Mouse (Mus musculus): ENCODE results near the gene Grk5.

The Grk5 gene

DNA sequence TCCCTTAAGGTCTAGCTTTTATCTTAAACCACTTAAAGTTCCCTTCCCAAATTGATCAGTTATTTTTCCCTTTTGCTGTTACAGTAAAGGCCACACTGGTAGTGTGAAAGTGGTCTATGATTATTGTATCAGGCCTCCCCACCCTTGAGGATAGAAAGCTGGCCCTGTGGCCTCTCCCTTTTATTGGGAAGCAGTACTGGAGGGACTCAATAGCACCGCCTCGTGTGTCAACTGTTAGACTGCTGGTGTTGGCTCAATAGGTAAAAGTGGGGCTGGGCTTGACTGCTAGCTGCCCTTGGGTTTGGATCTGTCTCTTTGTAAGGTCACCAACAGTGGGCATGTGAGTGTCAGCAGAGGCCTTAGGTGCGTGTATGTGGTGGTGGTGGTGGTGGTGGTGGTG is 174.8 kb downstream of the Grk5 start:
- no peak for DNase-seq (ENCODE audit: low read depth, low spot score)

DNA sequence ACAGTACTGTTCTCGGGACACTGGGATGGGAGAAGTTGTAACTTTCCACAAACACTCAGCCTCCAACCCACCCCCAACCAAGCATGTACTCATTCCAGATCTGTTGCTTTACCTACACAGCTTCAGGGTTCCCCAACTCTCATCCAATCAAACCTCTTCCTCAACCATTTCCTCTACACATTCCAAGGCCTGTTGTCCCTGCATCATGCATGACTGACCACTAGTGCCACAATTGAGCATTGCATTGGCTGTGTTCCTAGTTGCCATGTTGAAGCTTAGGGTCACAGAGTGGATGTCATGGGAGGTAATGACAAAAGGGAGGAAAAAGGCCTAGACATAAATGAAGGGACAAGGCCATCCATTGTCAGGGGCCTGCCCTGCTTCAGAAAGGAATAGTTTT is 175.5 kb downstream of the Grk5 start:
- DNase-seq (ENCODE audit: low read depth, low spot score), result no peak

DNA sequence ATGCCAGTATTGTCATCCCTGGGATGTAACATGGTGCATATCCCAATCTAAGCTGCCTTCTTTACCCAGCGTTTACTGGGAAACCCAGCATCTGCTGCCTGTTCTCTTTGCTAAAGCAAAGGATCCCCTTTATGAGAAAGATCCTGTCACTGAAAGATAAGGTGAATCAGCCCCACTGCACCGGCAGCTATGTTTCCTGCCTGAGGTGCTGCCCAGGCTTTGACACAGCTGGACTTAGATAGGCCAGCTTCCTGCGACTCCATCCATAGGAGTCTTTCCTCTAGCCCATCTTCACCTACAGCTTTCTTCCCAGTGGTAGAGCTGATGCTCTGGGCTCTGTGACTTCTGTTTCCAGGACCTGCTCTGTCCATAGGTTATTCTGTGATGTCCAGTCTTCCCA is 189.1 kb downstream of the Grk5 start:
- no peak for DNase-seq (ENCODE audit: low read depth, low spot score)

DNA sequence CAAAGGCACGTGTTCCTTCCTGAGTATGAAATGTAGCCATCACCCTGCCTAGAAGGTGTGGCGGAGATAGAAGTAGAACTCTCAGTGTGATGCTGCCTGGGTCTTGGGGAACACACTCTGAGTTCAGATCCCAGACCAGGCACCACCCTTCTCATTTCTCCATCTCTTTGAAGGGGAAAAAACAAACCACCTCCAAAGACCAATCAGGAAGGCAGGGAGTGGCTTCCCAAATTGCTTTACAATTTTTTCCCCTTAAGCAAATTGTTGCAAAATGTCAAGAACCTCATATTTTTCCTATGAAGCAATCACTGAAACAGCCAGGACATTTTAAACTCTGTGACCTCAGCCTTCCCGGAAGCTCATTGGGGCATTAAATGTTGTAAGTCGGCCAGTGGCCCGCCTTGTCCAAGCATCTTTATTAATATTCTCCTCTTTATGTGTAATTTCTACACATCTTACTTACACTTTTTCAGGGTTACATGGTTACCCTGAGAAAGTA is 190.8 kb downstream of the Grk5 start:
- no peak for DNase-seq (ENCODE audit: low read depth, low spot score)

DNA sequence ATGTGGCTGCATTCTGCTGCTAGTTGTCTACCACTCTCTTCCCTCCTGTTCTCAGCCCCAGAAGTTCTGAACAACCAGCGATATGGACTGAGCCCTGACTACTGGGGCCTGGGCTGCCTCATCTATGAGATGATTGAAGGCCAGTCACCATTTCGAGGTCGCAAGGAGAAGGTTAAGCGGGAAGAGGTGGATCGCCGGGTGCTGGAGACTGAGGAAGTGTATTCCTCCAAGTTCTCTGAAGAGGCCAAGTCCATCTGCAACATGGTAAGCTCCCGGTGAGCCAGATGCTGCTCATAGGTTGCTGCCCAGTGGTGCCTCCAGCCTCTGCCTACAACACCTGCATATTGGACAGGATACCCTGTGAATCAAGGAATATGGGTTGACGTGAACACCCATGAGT is 193.5 kb downstream of the Grk5 start:
- DNase-seq (ENCODE audit: low read depth, low spot score), result no peak

DNA sequence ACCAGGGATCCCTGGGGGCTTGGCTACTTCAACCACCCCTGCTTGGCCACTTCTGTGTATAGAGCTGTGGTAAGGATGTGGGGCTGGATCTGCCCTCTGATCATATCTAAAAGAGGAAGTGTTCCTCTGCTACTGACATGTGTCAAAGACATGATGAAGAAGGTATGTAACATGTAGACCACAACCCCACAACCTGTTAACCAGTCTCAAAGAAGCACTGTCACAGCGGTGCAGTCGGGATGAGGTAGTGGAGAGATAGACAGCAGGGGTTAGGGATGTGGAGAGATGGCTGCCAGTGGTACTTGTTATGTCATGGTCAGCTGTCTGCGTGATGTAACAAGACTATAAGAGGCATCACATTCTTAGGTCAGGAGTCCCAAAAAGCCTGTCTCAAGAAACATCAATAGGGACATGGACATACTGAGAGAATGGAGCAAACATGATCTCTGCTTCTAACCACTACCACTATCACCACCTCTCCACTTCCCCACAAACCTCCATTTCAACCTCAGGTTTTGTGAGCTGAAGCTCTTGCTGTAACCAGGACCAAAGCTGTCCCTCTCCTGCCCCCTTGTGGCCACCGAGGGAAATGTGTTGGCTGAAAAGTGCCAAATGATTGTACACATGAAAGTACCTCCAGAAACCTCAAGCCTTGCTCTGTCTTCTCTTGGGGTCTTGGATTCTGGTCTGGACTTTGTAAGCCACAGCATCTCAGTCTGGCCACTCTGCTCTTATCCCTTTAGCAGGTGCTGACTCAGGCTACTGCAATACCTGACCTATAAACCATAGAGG is 194.8 kb downstream of the Grk5 start:
- peak; percentile 81 for DNase-seq (ENCODE audit: low read depth, low spot score)

DNA sequence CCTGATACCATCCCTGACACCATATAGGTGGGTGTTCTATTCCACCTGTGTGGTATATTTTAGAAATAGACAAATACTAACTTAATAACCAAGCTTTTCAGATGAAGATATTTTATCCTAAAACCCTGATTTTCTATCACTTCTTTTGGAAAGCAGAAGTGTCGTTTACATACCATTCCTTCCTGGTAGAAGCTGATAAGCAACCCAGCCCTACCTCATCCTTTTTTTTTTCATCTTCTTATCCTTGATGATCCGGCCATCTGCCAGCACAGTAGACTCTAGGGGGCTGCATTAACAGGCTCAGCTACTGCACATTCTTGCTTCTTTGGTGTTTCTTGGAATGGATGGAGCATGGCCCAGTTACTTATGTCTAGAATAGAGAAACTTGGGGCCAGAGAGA is 195.7 kb downstream of the Grk5 start:
- DNase-seq (ENCODE audit: low read depth, low spot score), result no peak

DNA sequence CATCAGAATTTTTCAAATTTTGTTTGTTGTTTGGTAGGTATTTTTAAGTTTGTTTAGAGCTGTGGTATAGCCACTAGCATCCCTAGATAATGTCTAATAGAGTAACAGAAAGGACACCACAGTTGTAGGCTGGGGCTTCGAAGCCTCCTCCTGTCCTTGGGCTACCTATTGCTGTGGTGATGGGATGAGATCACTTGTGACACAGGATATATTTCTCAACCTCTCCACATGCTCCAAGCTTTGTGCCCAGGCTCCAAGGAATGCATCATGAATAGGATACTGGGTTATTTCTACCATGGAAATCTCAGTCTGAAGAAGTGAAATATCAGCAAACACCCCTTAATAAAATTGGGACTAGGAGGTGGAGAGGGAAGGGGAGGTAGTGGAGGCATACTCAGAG is 198.2 kb downstream of the Grk5 start:
- DNase-seq (ENCODE audit: low read depth, low spot score), result no peak

DNA sequence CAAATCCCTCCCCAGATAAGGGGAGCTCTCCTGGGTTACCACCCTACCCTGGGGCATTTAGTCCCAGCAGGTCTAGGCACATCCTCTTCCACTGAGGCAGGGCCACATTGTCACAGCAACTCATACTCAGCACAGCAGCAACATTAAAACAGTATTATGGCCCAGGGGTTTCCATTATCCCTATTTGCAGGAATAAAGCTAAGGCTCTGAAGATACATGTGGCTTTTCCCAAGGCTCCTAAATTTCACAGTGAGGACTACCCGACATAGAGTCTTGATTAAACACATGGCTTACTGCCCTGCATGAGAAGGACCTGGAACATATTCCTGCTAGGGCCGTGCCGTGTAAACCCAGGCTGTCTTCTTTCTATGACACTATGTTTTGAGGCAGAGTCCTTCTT is 199.5 kb downstream of the Grk5 start:
- DNase-seq (ENCODE audit: low read depth, low spot score), result no peak

DNA sequence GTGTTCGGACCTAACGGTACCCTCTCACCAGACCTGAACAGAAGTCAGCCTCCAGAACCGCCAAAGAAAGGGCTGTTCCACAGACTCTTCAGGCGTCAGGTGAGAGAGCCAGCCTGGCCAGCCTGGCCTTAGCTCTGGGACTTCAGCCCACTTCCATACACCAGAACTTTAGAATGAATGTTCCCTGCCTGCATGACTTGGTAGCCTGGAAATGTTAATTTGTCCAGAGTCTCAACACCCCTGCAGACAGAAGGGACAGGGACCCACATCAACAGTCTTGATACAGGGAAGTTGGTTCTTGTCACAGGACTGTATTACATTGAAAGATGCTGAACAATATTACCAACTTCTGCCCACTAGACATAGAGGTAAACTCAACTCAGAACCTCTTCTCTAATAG is 201.0 kb downstream of the Grk5 start:
- DNase-seq (ENCODE audit: low read depth, low spot score), result no peak

DNA sequence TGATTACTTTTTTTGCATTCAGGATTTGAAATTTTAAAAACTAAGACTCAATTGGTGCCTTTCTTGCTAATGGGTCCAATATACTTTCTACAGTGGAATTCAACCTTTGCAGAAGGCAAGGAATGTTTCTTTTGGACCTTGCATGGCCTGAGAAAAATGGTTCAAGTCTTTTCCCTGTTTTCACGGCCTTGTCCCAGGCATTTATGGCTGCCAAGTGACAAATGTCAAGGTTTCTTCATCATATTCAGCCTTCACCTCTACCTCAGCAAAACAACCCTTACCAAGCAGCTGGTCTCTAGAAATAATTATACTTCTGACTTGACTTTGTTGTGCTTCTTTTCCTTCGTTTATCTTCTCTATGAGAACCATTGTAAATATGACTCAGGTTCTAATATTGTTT is 207.2 kb downstream of the Grk5 start:
- no peak for DNase-seq (ENCODE audit: low read depth, low spot score)

DNA sequence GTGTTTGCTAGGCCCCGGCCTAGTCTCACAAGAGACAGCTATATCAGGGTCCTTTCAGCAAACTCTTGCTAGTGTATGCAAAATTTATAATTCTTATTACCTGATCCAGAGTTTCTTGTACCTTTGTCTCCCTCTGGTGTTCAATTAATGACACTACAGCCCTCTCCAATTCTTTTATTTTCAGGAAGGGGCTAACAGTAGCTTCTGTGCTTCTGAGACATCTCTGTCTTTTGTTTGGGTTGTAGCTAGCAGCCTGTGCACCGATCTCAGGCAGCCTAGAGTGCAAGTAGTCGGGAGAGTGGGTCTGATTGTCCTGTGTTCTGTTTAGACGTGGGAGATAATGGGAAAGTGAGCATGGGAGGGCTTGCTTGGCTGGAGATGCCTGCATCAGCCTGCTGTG is 208.2 kb downstream of the Grk5 start:
- peak; percentile 35 for DNase-seq (ENCODE audit: low read depth, low spot score)

DNA sequence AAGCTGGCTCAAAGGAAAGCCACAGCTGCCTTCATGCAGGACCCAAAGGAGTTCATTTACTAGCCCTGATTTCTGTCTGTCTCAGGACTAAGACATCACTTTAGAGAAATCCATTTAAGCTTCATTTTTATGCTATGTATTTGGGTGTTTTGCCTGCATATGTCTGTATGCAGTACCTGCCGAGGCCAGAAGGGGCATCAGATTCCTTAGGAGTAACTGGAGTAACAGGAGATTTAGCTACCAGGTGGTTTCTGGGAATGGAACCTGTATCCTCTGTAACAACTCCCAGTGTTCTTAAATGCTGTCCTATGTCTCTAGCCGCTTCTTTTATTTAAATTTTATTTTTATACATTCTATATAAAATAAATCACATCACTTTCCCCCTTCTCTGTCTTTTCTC is 220.6 kb downstream of the Grk5 start:
- DNase-seq (ENCODE audit: low read depth, low spot score), result no peak

DNA sequence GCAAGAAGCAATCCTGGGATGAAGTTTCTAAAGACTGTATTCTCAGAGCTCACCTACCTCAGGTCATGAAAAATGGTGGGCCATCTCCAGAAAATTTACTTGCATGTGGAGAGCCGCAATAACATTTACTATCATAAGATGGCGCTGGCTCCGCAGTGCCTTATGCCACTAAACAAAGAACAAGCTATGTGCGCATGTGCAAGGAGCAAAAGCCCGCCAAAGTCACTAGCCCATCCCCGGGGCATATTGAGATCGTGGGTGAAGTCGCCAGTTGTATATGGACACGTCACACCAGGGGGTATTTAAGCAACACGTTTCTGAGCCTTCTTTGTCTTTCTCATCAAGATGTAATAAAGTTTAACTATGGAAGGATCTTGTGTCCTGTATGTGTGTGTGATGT is 241.5 kb downstream of the Grk5 start:
- no peak for DNase-seq (ENCODE audit: low read depth, low spot score)

DNA sequence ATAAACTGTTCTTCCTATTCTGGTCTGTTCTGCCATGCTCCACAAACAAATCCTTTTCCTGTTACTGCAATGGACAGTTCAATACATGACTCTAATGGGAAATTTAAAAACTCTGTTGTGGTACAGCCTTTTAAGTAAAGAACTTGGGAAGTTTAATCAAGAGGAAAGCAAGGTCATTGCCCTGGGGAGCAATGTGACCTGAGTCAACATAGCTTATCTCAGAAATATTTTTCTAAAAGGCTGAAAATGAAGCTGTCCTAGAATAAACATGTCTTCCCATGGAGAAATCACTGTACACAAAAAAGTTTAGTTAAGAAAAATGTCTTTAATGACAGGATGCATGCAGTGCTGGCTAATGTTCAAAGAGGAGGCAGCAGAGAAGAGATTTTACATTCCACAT is 249.1 kb downstream of the Grk5 start:
- DNase-seq (ENCODE audit: low read depth, low spot score), result no peak

DNA sequence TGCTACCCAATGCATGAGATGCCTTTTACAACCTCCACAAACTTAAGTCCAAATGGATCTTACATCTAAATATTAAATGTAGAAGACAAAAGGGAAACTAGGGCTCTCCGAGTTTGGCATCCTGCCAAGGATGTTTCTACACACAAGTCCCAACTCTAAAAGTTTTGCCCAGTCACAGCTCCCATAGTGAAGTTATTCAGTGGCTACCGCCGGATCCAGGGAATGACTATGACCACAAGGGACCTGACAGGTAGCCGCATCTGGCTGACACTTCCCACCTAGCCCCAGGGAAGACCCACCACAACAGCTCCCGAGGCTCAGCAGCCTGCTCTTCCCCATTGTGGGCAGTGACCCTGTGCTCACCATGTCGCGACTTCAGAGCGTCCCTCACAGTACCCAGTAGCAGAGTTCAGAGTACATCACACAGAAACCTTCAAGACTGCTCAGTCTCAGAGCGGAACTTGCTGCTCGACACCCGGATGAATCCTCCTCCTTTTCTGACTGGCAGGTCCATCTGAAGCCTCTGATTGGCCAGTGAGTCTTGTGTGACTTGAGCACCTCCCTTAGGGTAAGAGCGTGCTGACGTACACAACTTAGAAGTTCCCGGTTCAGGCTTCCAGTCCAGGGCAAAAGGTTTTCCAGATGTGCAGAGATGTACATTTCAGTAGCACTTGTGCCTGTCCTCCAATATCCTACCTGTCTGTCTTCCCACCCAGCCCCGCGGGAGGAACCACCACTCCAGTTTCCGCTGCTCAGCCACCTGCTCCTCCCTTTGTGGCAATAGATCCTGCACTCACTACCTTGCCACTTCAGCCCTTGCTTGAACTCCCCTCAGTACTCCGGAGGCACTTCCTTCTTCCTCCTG is 251.0 kb downstream of the Grk5 start, which contains the start of gene Zfp950:
Gene Zfp950, minus strand, starts transcription at position 499 of the 865 bp plus-strand sequence.
- peak; percentile 92 for DNase-seq (ENCODE audit: low read depth, low spot score)

DNA sequence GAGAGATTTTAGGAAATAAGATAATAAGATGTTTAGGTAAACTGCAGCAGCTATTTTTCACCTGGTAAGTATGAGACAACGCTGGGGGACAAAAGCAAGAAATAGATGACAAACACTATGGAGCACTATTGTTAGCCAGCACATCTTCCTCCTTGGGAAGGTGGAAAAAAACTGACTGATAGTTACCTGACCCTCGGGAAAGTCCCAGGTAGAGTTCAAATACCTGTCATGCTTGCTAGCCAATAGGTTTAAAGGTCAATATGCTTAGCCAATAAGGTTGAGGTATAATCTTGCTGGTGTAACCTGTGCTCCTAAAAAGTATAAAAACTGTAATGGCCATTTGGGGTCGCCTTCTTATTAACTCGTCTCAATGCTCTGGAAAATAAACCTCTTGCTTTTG is 251.8 kb downstream of the Grk5 start:
- no peak for DNase-seq (ENCODE audit: low read depth, low spot score)

All from CD4-positive helper T cell, adult 2 months (primary cell).